Mouse (Mus musculus) heart, embryonic 12.5 days (tissue): ENCODE measurements around the gene Pcsk5. TPM values are rescaled to one million over a fixed set of nuclear protein-coding genes. Genes with fewer than 3 reads are reported as not detected.
"Not testable (repeated sequence)": the region's sequence is repeated elsewhere in the genome, so short reads cannot be mapped to it uniquely, and the experiment has no call there.

Source experiments
- ATAC-seq: fragments of 200-750 bp; cut with Nextera tagmentation; 2 replicates; pipeline ENCODE4 v1.8.0; 2017; ENCODE audit warnings: moderate TSS enrichment, moderate library complexity; ENCODE audit not compliant: insufficient number of reproducible peaks, low FRiP score
- H3K27ac ChIP-seq: fragments of 300-500 bp; sonication (generic); 2 replicates; pipeline ENCODE4 v1.5.1; 2016; ENCODE audit warnings: mild to moderate bottlenecking, moderate library complexity; ENCODE audit not compliant: poor library complexity, severe bottlenecking
- H3K27me3 ChIP-seq: fragments of 300-500 bp; sonication (generic); replicated peaks from 2 replicates; pipeline ENCODE4 v1.6.1; 2016; ENCODE audit warnings: mild to moderate bottlenecking, moderate library complexity
- H3K36me3 ChIP-seq: fragments of 300-500 bp; sonication (generic); 2 replicates; pipeline ENCODE4 v1.6.1; 2016; ENCODE audit warnings: mild to moderate bottlenecking, moderate library complexity
- H3K4me1 ChIP-seq: fragments of 300-500 bp; sonication (generic); replicated peaks from 2 replicates; pipeline ENCODE4 v1.6.1; 2016; ENCODE audit warnings: mild to moderate bottlenecking
- H3K4me2 ChIP-seq: fragments of 300-500 bp; sonication (generic); 2 replicates; pipeline ENCODE4 v1.6.1; 2016; ENCODE audit warnings: mild to moderate bottlenecking, moderate library complexity
- H3K4me3 ChIP-seq: fragments of 300-500 bp; sonication (generic); 2 replicates; pipeline ENCODE4 v1.5.1; 2016; ENCODE audit warnings: mild to moderate bottlenecking
- H3K9ac ChIP-seq: fragments of 300-500 bp; sonication (generic); 2 replicates; pipeline ENCODE4 v1.6.1; 2016; ENCODE audit warnings: mild to moderate bottlenecking, moderate library complexity
- H3K9me3 ChIP-seq: fragments of 300-500 bp; sonication (generic); replicated peaks from 2 replicates; pipeline ENCODE4 v1.6.1; 2016; ENCODE audit warnings: mild to moderate bottlenecking, moderate library complexity
- WGBS: fragments of 180-500 bp; shearing (Covaris S2); methylation state at CpG from one replicate; pipeline ENCODE4 v1.1.7; 2016; 5-methylcytosine and 5-hydroxymethylcytosine counted together
- polyA plus RNA-seq: library from polyadenylated mRNA; unstranded; fragments of >200 nt; fragmentation: Nextera tagmentation; extraction: Ambion mirVana; gene quantifications from 2 replicates; pipeline ENCODE4 v1.2.1, GENCODE M21; 2016

Pcsk5 gene
- polyA plus RNA-seq, 1 experiment from 2014 or later: 24.6 TPM

- WGBS: 69% methylated on average over 6 of the region's 6 CpGs
- Histone ChIP-seq H3K9me3 (no peaks in the 10 kb centered on the region), H3K27me3 (no peaks in the 10 kb centered on the region), H3K9ac (no peak overlapping the region), H3K4me3 (no peak overlapping the region), H3K4me2 (no peak overlapping the region), H3K27ac (no peak overlapping the region), H3K4me1 (no peaks in the 10 kb centered on the region), H3K36me3 (no peaks in the 10 kb centered on the region)
- ATAC-seq: no peak
These were observed 333.2 kb downstream of the Pcsk5 start for GRCm38 (mm10) chr19:17504212-17504611.

GRCm38 (mm10) chr19:17498586-17499235, 338.7 kb downstream of the Pcsk5 start:
- H3K27ac ChIP-seq: no peak overlapping the region
- no peaks in the 10 kb centered on the region for H3K36me3 ChIP-seq
- no peaks in the 10 kb centered on the region for H3K4me1 ChIP-seq
- no peaks in the 10 kb centered on the region for H3K9me3 ChIP-seq
- no peak overlapping the region for H3K9ac ChIP-seq
- no peaks in the 10 kb centered on the region for H3K27me3 ChIP-seq
- ATAC-seq: no peak
- no peak overlapping the region for H3K4me3 ChIP-seq
- no peak overlapping the region for H3K4me2 ChIP-seq
- WGBS: 77% methylated on average over 7 of the region's 7 CpGs

DNA sequence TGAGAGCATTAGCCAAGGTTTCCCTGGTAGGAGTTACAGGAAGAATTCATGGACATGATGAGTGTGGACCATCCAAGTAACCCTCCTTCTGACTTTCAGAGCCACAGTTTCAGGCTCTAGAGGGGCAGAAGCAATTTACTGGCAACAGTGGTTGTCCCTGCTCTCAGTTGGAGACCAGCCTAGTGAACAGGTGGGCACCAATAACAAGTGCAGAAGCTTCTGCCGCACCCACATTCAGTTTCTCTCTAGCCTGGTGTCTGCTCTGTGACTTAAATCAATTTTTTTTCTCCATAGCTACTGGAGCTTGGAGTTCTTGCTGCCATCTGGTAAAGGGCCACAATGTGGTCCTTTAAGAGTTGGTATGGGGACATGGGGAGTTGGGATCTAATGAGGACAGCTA, 341.3 kb downstream of the Pcsk5 start:
- no peaks in the 10 kb centered on the region for H3K9me3 ChIP-seq
- H3K4me3 ChIP-seq: no peak overlapping the region
- H3K36me3 ChIP-seq: no peaks in the 10 kb centered on the region
- H3K27ac ChIP-seq: no peak overlapping the region
- no peak overlapping the region for H3K9ac ChIP-seq
- no peaks in the 10 kb centered on the region for H3K27me3 ChIP-seq
- no peak overlapping the region for H3K4me2 ChIP-seq
- 86% methylated on average over 1 of the region's 1 CpGs for WGBS
- ATAC-seq: no peak
- H3K4me1 ChIP-seq: no peaks in the 10 kb centered on the region

GRCm38 (mm10) chr19:17491822-17492544, 345.4 kb downstream of the Pcsk5 start:
- Histone ChIP-seq H3K27me3 (no peaks in the 10 kb centered on the region), H3K9ac (no peak overlapping the region), H3K4me2 (no peak overlapping the region), H3K9me3 (no peaks in the 10 kb centered on the region), H3K4me3 (no peak overlapping the region), H3K4me1 (no peaks in the 10 kb centered on the region), H3K27ac (no peak overlapping the region), H3K36me3 (no peaks in the 10 kb centered on the region)
- no peak for ATAC-seq
- 80% methylated on average over 9 of the region's 9 CpGs for WGBS

DNA sequence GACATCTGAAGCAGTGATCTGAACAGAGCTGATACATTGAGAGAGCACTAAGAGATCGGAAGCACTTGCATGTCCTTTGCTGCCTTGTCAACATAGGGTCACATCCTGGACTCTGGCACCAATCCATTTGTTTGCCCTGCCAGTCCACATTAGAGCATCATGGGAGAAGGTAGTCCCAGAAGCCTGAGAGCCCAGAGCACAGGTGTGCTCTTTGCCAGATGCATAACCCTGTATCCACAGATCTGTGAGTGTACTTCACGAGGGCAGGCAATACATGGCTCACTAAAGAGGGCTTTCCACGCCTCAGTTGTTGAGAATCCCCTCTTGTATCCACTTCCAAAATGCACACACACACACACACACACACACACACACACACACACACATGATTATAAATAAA, 346.1 kb downstream of the Pcsk5 start:
- Histone ChIP-seq H3K36me3 (no peaks in the 10 kb centered on the region), H3K9ac (no peak overlapping the region), H3K4me2 (no peak overlapping the region), H3K4me3 (no peak overlapping the region), H3K4me1 (no peaks in the 10 kb centered on the region), H3K27me3 (no peaks in the 10 kb centered on the region), H3K27ac (no peak overlapping the region), H3K9me3 (no peaks in the 10 kb centered on the region)
- 70% methylated on average over 3 of the region's 3 CpGs for WGBS
- ATAC-seq: no peak

- peaks cover 4% of the 10 kb centered on the region for H3K4me1 ChIP-seq
- no peak overlapping the region for H3K4me3 ChIP-seq
- no peak overlapping the region for H3K27ac ChIP-seq
- no peaks in the 10 kb centered on the region for H3K27me3 ChIP-seq
- WGBS: 59% methylated on average over 3 of the region's 3 CpGs
- ATAC-seq: no peak
- no peak overlapping the region for H3K9ac ChIP-seq
- no peaks in the 10 kb centered on the region for H3K36me3 ChIP-seq
- H3K9me3 ChIP-seq: no peaks in the 10 kb centered on the region
- no peak overlapping the region for H3K4me2 ChIP-seq
These were observed 347.6 kb downstream of the Pcsk5 start for GRCm38 (mm10) chr19:17489866-17490141.

DNA sequence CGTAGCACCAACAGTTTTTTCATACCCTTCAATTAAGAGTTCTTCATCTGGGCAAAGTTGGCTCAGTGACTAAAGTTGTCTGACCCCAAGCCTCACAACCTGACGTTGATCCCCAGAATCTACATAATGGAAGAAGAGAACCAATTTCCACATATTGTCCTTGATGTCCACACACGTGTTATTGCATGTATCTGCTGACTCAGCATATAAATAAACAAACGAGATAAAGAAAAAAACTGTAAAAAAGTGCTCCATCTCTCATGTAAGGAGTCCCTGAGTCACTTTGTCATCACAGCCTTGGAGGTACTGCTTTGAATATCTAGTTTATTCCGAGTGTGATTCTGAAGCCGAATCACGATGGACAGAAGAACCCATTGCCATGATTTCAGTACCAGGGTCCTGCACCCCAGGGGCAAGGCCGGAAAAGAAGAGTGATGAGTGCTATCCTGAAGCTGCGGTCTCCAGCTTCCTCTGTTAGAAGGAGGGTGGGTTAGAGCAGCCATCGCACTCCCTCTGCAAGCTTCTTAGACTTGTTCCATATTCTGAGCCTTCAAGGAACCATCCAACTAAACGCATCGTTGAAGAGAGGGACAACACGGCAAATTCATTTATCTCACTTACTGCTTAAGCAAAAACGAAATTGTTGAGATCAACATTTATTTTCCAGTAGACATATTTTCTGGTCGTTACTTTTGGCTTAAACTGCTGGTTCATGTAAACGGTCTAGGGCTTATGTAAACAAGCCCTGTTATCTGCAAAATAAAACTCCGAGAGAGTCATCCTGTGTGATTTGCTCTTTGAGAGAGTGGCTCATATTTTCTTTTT, 348.2 kb downstream of the Pcsk5 start:
- Histone ChIP-seq H3K9me3 (no peaks in the 10 kb centered on the region), H3K4me3 (no peak overlapping the region)

DNA sequence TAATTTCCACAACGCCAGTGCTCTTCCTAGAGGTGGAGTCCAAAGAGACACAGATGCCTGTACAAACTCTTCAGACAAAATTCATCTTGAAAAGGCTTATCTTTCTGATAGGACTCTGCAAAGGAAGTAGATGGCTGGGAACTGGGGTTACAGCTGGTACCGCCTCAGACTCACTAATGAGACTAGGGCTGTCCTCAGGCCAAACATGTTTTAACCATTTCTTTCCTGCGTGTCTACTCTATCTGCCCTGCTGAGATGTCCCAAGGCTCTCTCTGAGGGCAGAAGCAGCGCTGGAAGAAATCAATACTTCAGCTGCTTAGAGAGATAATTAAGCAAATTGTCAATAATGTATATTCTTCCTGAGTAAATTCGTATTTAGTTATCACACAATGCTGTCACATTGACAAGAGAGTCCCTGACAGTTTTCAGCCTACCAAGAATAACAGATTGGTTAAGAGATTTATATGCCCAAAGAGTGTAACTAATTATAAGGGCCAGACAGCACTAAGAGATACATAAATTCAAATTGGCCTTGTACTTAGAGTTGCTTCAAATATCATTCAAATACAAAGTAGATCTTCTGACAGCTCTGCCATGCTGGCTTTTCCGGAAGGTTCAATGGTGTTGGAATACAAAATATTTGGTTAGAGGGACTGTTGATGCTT, 355.2 kb downstream of the Pcsk5 start:
- ATAC-seq: no peak
- WGBS: 46% methylated on average over 6 of the region's 6 CpGs
- Histone ChIP-seq H3K9me3 (no peaks in the 10 kb centered on the region), H3K4me1 (peaks cover 10% of the 10 kb centered on the region), H3K27ac (no peak overlapping the region), H3K4me2 (no peak overlapping the region), H3K27me3 (no peaks in the 10 kb centered on the region), H3K4me3 (no peak overlapping the region), H3K36me3 (no peaks in the 10 kb centered on the region), H3K9ac (no peak overlapping the region)

More for the DNA sequence above, 348.2 kb downstream of the Pcsk5 start:
- H3K4me2 ChIP-seq: no peak overlapping the region
- 70% methylated on average over 17 of the region's 17 CpGs for WGBS
- ATAC-seq: no peak
- no peak overlapping the region for H3K27ac ChIP-seq
- no peak overlapping the region for H3K9ac ChIP-seq
- H3K36me3 ChIP-seq: no peaks in the 10 kb centered on the region
- no peaks in the 10 kb centered on the region for H3K27me3 ChIP-seq
- peaks cover 4% of the 10 kb centered on the region for H3K4me1 ChIP-seq

DNA sequence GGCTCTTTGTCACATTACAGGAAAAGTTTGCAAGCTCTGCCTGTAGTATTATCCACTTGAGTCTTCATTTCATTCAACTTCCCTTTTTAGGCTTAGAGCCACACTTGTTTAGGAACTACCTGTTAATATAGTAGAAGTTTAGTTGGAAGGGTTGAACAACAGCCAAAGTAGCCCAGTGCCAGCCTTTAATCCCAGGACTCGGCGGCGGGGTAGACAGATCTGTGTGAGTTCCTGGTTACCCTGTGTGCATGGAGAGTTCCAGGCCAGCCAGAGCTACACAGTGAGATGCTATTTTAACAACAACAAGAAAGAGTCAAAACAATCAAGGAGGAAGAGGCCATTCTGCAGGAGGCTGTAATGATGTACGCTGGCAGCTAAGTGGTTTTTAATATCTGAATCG, 358.0 kb downstream of the Pcsk5 start:
- ATAC-seq: no peak
- Histone ChIP-seq H3K9me3 (no peaks in the 10 kb centered on the region), H3K36me3 (no peaks in the 10 kb centered on the region), H3K27me3 (no peaks in the 10 kb centered on the region), H3K9ac (no peak overlapping the region), H3K4me3 (no peak overlapping the region), H3K4me2 (no peak overlapping the region), H3K27ac (no peak overlapping the region), H3K4me1 (peaks cover 7% of the 10 kb centered on the region)
- 85% methylated on average over 5 of the region's 5 CpGs for WGBS

DNA sequence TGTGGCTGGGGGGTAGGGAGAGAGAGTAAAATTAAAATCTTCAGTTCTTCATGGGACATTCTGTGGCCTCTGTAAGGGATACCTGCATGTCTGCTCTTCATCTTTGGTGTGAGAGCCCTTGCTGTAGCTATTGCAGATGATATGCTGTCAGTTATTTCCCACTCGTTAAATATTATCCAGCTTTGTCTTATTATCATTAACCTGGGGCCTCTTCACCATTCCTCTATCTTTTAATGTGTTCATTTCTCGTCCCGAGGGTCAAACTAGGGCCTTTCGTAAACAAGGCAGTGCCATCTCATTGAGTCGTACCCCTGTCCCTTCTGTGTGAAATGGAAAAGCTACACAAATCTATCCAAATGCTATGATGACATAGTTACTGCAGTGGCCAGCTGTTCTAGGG, 361.4 kb downstream of the Pcsk5 start:
- WGBS: 77% methylated on average over 5 of the region's 5 CpGs
- Histone ChIP-seq H3K27ac (no peak overlapping the region), H3K9ac (no peak overlapping the region), H3K4me1 (no peaks in the 10 kb centered on the region), H3K4me3 (no peak overlapping the region), H3K9me3 (no peaks in the 10 kb centered on the region), H3K27me3 (no peaks in the 10 kb centered on the region), H3K36me3 (no peaks in the 10 kb centered on the region), H3K4me2 (no peak overlapping the region)
- no peak for ATAC-seq

GRCm38 (mm10) chr19:17473138-17473537, 364.3 kb downstream of the Pcsk5 start:
- not testable (repeated sequence) for H3K9me3 ChIP-seq, H3K27ac ChIP-seq, ATAC-seq, H3K4me1 ChIP-seq, H3K9ac ChIP-seq, H3K4me3 ChIP-seq, H3K4me2 ChIP-seq, H3K36me3 ChIP-seq, H3K27me3 ChIP-seq
- WGBS: 88% methylated on average over 2 of the region's 2 CpGs
